Mouse (Mus musculus): ENCODE measurements around the gene Fryl. TPM values are rescaled to one million over a fixed set of nuclear protein-coding genes. Genes with fewer than 3 reads are reported as not detected.

The Fryl gene
- polyA plus RNA-seq, 1 experiment from 2014 or later: 40.0 TPM

DNA sequence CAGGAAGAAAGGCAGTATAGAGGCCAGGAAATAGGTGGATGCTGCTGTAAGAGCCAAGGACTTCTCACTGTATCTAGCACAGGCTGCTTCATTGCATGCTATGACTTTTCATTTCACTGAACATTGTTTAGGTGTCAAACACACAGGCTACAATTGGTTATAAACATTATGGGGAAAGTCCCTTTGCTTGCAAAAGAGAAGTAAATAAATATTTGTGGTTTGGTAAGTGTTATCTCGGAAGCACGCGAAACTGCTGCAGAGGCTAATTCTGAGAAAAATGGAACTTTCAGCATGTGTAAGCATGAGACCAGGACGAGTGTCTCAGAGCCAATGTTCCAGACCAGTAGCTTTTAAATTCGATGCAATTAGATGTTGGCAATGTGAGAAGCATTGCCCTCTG is 30.2 kb upstream of the Fryl start:
- Histone ChIP-seq H3K9me3 (replicated peaks; ENCODE audit: control insufficient read depth, low read length, poor library complexity, severe bottlenecking) (no peaks in the 10 kb centered on the region), H3K27ac (ENCODE audit: low read length) (no peak overlapping the region), H3K27me3 (ENCODE audit: control insufficient read depth, insufficient read depth, low read depth, low read length) (no peaks in the 10 kb centered on the region), H3K9ac (ENCODE audit: low read depth, low read length) (no peak overlapping the region), H3K36me3 (ENCODE audit: control insufficient read depth, insufficient read depth, low read length) (no peaks in the 10 kb centered on the region), H3K4me2 (ENCODE audit: low read length) (no peak overlapping the region), H3K4me1 (ENCODE audit: control insufficient read depth, insufficient read depth, low read length) (no peaks in the 10 kb centered on the region), H3K4me3 (ENCODE audit: low read depth, low read length) (no peak overlapping the region)
- WGBS: 84% methylated on average over 5 of the region's 5 CpGs
- no peak for ATAC-seq

DNA sequence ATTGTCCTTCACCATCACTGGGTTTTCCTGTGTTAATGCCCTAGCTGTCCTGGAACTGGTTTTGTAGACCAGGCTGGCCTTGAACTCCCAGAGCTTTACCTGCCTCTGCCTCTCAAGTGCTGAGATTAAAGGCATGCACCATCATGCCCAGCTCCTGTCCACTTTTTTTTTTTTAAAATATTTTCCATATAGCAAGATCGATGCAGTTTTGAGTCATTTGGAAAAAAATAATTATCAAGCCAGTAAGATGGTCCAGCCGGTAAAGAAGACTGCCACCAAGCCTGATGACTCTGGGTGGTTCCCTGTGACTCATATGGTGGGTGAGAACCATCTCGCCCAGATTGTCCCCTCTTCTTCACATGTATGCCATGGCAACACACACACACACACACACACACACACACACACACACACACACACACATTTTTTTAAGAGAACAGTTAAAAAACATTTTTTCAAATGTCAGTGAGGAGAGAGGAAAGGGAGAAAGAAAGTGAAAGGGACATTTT is 29.1 kb upstream of the Fryl start:
- no peak for ATAC-seq
- 81% methylated on average over 3 of the region's 3 CpGs for WGBS
- Histone ChIP-seq H3K9me3 (replicated peaks; ENCODE audit: control insufficient read depth, low read length, poor library complexity, severe bottlenecking) (no peaks in the 10 kb centered on the region), H3K4me3 (ENCODE audit: low read depth, low read length) (no peak overlapping the region), H3K4me2 (ENCODE audit: low read length) (no peak overlapping the region), H3K4me1 (ENCODE audit: control insufficient read depth, insufficient read depth, low read length) (no peaks in the 10 kb centered on the region), H3K27me3 (ENCODE audit: control insufficient read depth, insufficient read depth, low read depth, low read length) (no peaks in the 10 kb centered on the region), H3K27ac (ENCODE audit: low read length) (no peak overlapping the region), H3K36me3 (ENCODE audit: control insufficient read depth, insufficient read depth, low read length) (no peaks in the 10 kb centered on the region), H3K9ac (ENCODE audit: low read depth, low read length) (no peak overlapping the region)

DNA sequence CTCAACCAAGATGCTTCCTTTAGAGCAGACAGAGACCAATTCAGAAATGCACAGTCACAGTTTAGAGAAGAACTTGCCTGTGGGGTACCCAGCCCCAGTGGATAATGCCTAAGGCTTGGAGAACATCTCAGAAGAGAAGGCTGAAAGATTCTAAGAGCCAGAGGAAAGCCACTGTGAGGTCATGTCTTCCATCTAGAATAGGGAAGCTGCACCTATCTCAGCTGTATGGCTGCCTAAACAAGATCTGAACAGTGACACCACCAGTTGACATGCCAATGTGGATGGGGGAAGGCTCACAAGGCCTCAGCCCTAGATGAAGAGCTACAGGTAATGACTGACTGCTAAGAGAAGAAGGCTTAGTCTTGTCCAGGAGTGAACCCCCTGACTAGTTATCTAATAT is 27.6 kb upstream of the Fryl start:
- Histone ChIP-seq H3K27me3 (ENCODE audit: control insufficient read depth, insufficient read depth, low read depth, low read length) (no peaks in the 10 kb centered on the region), H3K4me2 (ENCODE audit: low read length) (no peak overlapping the region), H3K36me3 (ENCODE audit: control insufficient read depth, insufficient read depth, low read length) (no peaks in the 10 kb centered on the region), H3K4me1 (ENCODE audit: control insufficient read depth, insufficient read depth, low read length) (no peaks in the 10 kb centered on the region), H3K9me3 (replicated peaks; ENCODE audit: control insufficient read depth, low read length, poor library complexity, severe bottlenecking) (no peaks in the 10 kb centered on the region), H3K27ac (ENCODE audit: low read length) (no peak overlapping the region), H3K9ac (ENCODE audit: low read depth, low read length) (no peak overlapping the region), H3K4me3 (ENCODE audit: low read depth, low read length) (no peak overlapping the region)
- no peak for ATAC-seq

DNA sequence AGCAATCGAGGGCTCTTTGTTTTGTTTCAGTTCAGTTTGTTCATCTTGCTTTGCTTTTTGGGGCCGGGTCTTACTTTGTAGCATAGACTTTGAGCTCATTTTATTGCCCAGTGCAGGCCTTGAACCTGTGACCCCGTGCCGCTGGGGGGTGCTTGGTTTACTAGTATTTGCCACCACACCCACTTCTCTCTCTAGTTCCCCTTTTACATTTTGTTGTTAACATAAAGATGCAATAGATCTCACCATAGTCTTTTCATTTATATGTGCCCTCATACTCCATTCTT is 24.1 kb upstream of the Fryl start:
- H3K27ac ChIP-seq (ENCODE audit: low read length): no peak overlapping the region
- H3K36me3 ChIP-seq (ENCODE audit: control insufficient read depth, insufficient read depth, low read length): no peaks in the 10 kb centered on the region
- WGBS: 74% methylated on average over 4 of the region's 4 CpGs
- no peak overlapping the region for H3K9ac ChIP-seq (ENCODE audit: low read depth, low read length)
- no peaks in the 10 kb centered on the region for H3K9me3 ChIP-seq (replicated peaks; ENCODE audit: control insufficient read depth, low read length, poor library complexity, severe bottlenecking)
- H3K4me3 ChIP-seq (ENCODE audit: low read depth, low read length): no peak overlapping the region
- no peaks in the 10 kb centered on the region for H3K27me3 ChIP-seq (ENCODE audit: control insufficient read depth, insufficient read depth, low read depth, low read length)
- no peaks in the 10 kb centered on the region for H3K4me1 ChIP-seq (ENCODE audit: control insufficient read depth, insufficient read depth, low read length)
- H3K4me2 ChIP-seq (ENCODE audit: low read length): no peak overlapping the region
- ATAC-seq: no peak

DNA sequence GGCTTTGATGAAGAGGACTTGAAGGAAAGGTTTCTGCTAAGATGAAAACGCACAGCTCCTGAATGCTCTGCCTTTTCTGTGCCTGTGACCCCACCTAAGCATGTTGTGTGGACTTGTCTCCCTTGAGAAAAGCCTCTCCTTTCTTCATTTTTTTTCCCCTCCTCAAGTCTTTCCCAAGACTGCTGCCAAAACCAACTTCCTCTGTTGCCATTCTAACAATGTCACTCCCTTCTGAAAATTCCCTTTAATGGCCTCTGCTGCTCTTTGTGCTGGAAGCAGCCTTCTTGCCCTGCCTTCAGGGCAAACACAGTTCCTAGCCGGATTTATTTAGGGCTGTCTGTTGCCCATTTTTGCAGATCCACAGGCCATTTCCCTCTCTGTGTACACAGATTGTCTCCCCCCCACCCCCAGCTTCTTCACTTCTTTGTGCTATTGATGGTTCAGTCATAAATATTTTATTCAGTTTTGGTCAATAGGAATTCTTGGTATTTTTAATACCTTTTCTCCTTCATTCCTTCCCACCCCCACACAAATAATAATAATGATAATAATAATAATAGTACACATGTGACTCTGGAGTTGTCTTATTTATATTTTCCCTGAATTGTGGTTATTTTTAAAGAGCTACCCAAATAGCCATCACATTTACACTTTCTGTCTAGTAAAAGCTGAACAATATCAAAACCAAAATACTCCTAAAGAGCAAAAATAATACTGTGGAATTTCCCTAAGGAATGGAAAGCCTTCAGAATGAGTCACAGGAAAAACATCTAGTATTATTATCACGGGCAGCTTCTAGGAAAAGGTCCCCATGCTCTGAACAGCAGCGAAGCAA is 23.5 kb upstream of the Fryl start:
- H3K4me3 ChIP-seq (ENCODE audit: low read depth, low read length): no peak overlapping the region
- H3K27me3 ChIP-seq (ENCODE audit: control insufficient read depth, insufficient read depth, low read depth, low read length): no peaks in the 10 kb centered on the region
- no peak overlapping the region for H3K4me2 ChIP-seq (ENCODE audit: low read length)
- WGBS: 48% methylated on average over 4 of the region's 4 CpGs
- H3K4me1 ChIP-seq (ENCODE audit: control insufficient read depth, insufficient read depth, low read length): no peaks in the 10 kb centered on the region
- no peak overlapping the region for H3K9ac ChIP-seq (ENCODE audit: low read depth, low read length)
- no peak for ATAC-seq
- no peaks in the 10 kb centered on the region for H3K9me3 ChIP-seq (replicated peaks; ENCODE audit: control insufficient read depth, low read length, poor library complexity, severe bottlenecking)
- H3K36me3 ChIP-seq (ENCODE audit: control insufficient read depth, insufficient read depth, low read length): no peaks in the 10 kb centered on the region
- H3K27ac ChIP-seq (ENCODE audit: low read length): 0 out of 2 replicates have a peak overlapping the region, but pooled peaks have one; percentile 47

DNA sequence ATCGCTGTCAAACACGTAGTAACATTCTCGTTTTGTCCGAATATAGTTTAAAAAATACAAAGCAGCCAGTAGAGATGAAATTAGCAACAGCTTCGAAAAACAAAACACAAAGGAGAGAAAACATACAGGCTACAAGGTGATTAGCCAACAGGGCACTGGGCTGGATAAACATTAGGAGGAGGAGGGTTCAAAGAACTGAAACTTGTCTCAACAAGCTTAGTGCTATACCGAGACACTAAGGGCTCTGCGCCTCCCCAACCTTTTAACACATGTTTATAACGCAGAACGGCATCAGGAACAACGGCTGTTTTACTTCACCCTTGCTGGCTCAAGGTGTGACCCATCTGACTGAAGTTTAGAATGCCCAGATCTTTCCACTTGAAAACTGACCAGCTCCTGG is 22.8 kb upstream of the Fryl start:
- WGBS: 83% methylated on average over 10 of the region's 10 CpGs
- Histone ChIP-seq H3K27ac (ENCODE audit: low read length) (no peak overlapping the region), H3K9ac (ENCODE audit: low read depth, low read length) (no peak overlapping the region), H3K36me3 (ENCODE audit: control insufficient read depth, insufficient read depth, low read length) (no peaks in the 10 kb centered on the region), H3K9me3 (replicated peaks; ENCODE audit: control insufficient read depth, low read length, poor library complexity, severe bottlenecking) (no peaks in the 10 kb centered on the region), H3K4me3 (ENCODE audit: low read depth, low read length) (no peak overlapping the region), H3K4me1 (ENCODE audit: control insufficient read depth, insufficient read depth, low read length) (no peaks in the 10 kb centered on the region), H3K27me3 (ENCODE audit: control insufficient read depth, insufficient read depth, low read depth, low read length) (no peaks in the 10 kb centered on the region), H3K4me2 (ENCODE audit: low read length) (no peak overlapping the region)
- no peak for ATAC-seq

DNA sequence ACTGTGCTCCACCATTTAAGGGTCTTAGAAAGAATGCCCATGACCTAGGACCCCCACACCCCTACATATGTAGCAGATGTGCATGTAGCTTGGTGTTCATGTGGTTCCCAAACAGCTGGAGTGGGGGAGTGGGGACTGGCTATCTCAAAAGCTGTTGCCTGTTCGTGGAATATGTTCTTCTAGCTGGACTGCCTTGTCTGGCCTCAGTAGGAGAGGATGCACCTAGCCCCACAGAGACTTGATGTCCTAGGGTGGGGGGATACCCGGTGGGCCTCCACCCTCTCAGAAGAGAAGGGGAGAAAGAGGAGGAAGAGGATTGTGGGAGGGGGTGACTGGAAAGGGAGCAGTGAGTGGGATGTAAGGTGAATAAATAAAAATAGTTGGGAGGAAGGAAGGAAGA is 18.5 kb upstream of the Fryl start:
- no peaks in the 10 kb centered on the region for H3K36me3 ChIP-seq (ENCODE audit: control insufficient read depth, insufficient read depth, low read length)
- no peaks in the 10 kb centered on the region for H3K9me3 ChIP-seq (replicated peaks; ENCODE audit: control insufficient read depth, low read length, poor library complexity, severe bottlenecking)
- H3K27me3 ChIP-seq (ENCODE audit: control insufficient read depth, insufficient read depth, low read depth, low read length): no peaks in the 10 kb centered on the region
- no peak overlapping the region for H3K4me2 ChIP-seq (ENCODE audit: low read length)
- WGBS: 73% methylated on average over 2 of the region's 2 CpGs
- no peak overlapping the region for H3K27ac ChIP-seq (ENCODE audit: low read length)
- H3K4me3 ChIP-seq (ENCODE audit: low read depth, low read length): no peak overlapping the region
- no peak for ATAC-seq
- no peak overlapping the region for H3K9ac ChIP-seq (ENCODE audit: low read depth, low read length)
- H3K4me1 ChIP-seq (ENCODE audit: control insufficient read depth, insufficient read depth, low read length): no peaks in the 10 kb centered on the region

DNA sequence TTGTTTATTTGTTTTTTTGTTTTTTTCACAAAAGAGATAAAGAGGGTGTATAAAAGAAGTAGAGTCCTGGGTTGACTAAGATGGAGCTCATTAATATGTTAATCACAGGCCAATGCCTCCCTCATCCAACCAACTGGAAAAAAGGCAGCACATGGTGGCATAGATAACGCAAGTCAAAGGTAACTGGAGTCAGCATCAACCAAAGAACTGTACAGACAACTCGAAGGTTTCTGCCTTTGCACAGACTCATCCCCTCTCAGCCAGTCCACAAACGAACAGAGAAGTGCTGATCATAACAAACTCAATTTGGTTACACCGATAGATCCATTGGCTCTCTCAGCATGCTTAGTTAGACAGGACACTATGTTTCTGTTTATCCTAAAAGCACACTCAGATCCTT is 16.8 kb upstream of the Fryl start:
- Histone ChIP-seq H3K9me3 (replicated peaks; ENCODE audit: control insufficient read depth, low read length, poor library complexity, severe bottlenecking) (no peaks in the 10 kb centered on the region), H3K36me3 (ENCODE audit: control insufficient read depth, insufficient read depth, low read length) (no peaks in the 10 kb centered on the region), H3K4me3 (ENCODE audit: low read depth, low read length) (no peak overlapping the region), H3K27ac (ENCODE audit: low read length) (no peak overlapping the region), H3K4me1 (ENCODE audit: control insufficient read depth, insufficient read depth, low read length) (no peaks in the 10 kb centered on the region), H3K4me2 (ENCODE audit: low read length) (no peak overlapping the region), H3K9ac (ENCODE audit: low read depth, low read length) (no peak overlapping the region), H3K27me3 (ENCODE audit: control insufficient read depth, insufficient read depth, low read depth, low read length) (no peaks in the 10 kb centered on the region)
- WGBS: 68% methylated on average over 4 of the region's 4 CpGs
- ATAC-seq: no peak

DNA sequence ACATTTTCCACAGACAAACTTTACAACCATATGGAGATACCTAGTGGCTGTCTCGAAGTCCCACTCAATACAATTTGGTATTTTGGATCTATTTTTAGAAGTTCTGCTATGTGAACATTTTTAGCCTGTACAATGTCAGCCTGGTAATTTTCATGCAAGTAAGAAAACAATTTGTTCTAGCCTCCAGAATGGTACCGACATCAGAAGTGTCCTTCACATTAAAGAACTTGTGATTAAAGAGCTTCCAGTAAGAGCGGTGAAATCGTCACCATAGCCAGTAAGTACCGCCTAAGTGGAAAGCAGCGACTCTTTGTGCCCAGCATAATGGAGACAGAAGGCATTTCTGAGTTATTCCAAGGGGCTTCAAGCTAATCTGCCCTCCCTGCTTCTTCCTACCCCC is 14.2 kb upstream of the Fryl start:
- no peaks in the 10 kb centered on the region for H3K9me3 ChIP-seq (replicated peaks; ENCODE audit: control insufficient read depth, low read length, poor library complexity, severe bottlenecking)
- ATAC-seq: no peak
- 55% methylated on average over 6 of the region's 6 CpGs for WGBS
- no peak overlapping the region for H3K27ac ChIP-seq (ENCODE audit: low read length)
- H3K27me3 ChIP-seq (ENCODE audit: control insufficient read depth, insufficient read depth, low read depth, low read length): no peaks in the 10 kb centered on the region
- no peak overlapping the region for H3K4me3 ChIP-seq (ENCODE audit: low read depth, low read length)
- H3K9ac ChIP-seq (ENCODE audit: low read depth, low read length): no peak overlapping the region
- H3K4me1 ChIP-seq (ENCODE audit: control insufficient read depth, insufficient read depth, low read length): no peaks in the 10 kb centered on the region
- H3K36me3 ChIP-seq (ENCODE audit: control insufficient read depth, insufficient read depth, low read length): no peaks in the 10 kb centered on the region
- H3K4me2 ChIP-seq (ENCODE audit: low read length): no peak overlapping the region

All from midbrain, embryonic 16.5 days (tissue).